Mouse (Mus musculus) ES-Bruce4 (cell line): ENCODE data around the gene Med13l. TPM values are rescaled to one million over a fixed set of nuclear protein-coding genes. Genes with fewer than 3 reads are reported as not detected.

Source experiments
- H3K27ac ChIP-seq: 2 replicates; pipeline ENCODE4 v1.5.1; 2012; ENCODE audit warnings: low read length, inconsistent platforms; ENCODE audit not compliant: insufficient read depth
- H3K27me3 ChIP-seq: 2 replicates; pipeline ENCODE4 v1.6.1; 2012; ENCODE audit warnings: mild to moderate bottlenecking, low read length, inconsistent platforms; ENCODE audit not compliant: control insufficient read depth, poor library complexity, insufficient read depth, severe bottlenecking
- H3K36me3 ChIP-seq: 2 replicates; pipeline ENCODE4 v1.6.1; 2012; ENCODE audit warnings: inconsistent platforms, mild to moderate bottlenecking, low read length, moderate library complexity; ENCODE audit not compliant: control insufficient read depth, poor library complexity, insufficient read depth, severe bottlenecking
- H3K4me1 ChIP-seq: one replicate; pipeline ENCODE4 v1.8.1; 2011; ENCODE audit warnings: low read length; ENCODE audit not compliant: control insufficient read depth, insufficient read depth
- H3K4me3 ChIP-seq: 2 replicates; pipeline ENCODE4 v1.5.1; 2011; ENCODE audit warnings: low read depth, mild to moderate bottlenecking, low read length
- H3K9ac ChIP-seq: 2 replicates; pipeline ENCODE4 v1.6.1; 2012; ENCODE audit warnings: low read depth, mild to moderate bottlenecking, inconsistent platforms; ENCODE audit not compliant: poor library complexity, severe bottlenecking
- H3K9me3 ChIP-seq: replicated peaks from 2 replicates; pipeline ENCODE4 v1.6.1; 2012; ENCODE audit warnings: mild to moderate bottlenecking, low read length, inconsistent platforms; ENCODE audit not compliant: control insufficient read depth, poor library complexity, insufficient read depth, severe bottlenecking
- CTCF ChIP-seq: IDR thresholded peaks from one replicate; pipeline ENCODE4 v1.8.1; 2011; ENCODE audit warnings: low read depth, low read length
- POLR2A ChIP-seq: IDR thresholded peaks from one replicate; pipeline ENCODE4 v1.8.1; 2011; ENCODE audit warnings: low read length; ENCODE audit not compliant: insufficient read depth
- polyA plus RNA-seq: library from polyadenylated mRNA; stranded (reverse); fragments of >200 nt; gene quantifications from 2 replicates; pipeline ENCODE4 v1.2.4, GENCODE M21; 2011; ENCODE audit warnings: low read depth; ENCODE audit not compliant: missing spikeins, insufficient read depth, insufficient read length

Med13l gene
- polyA plus RNA-seq, 1 experiment: 43.9 TPM

DNA sequence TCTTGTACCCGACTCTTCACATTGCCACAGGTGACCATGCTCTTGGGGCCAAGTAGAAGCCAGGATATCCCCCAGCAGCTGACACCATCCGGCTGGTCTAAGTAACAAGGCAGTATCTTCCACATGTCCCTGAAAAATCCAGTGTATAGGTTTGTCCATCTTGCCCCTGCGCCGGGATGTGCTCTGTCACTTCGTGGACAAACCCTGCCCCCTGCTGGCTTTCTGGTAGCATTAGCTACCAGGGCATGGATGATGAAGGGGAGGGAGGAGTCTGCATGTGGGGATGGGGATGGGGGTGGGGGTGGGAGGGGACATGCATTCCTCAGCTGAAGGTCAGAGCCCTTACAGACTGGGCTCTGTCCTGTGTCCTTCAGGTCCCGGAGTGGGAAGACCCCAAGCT, 253.6 kb downstream of the Med13l start:
- Histone ChIP-seq H3K27ac (no peak overlapping the region), H3K4me3 (no peak overlapping the region), H3K36me3 (no peaks in the 10 kb centered on the region), H3K27me3 (no peaks in the 10 kb centered on the region), H3K9ac (no peak overlapping the region), H3K4me1 (peaks cover 2% of the 10 kb centered on the region), H3K9me3 (no peaks in the 10 kb centered on the region)
- TF ChIP-seq CTCF (peak; percentile 61), POLR2A (no peak)
